Mouse (Mus musculus): ENCODE results near the gene Sp9.

The Sp9 gene

DNA sequence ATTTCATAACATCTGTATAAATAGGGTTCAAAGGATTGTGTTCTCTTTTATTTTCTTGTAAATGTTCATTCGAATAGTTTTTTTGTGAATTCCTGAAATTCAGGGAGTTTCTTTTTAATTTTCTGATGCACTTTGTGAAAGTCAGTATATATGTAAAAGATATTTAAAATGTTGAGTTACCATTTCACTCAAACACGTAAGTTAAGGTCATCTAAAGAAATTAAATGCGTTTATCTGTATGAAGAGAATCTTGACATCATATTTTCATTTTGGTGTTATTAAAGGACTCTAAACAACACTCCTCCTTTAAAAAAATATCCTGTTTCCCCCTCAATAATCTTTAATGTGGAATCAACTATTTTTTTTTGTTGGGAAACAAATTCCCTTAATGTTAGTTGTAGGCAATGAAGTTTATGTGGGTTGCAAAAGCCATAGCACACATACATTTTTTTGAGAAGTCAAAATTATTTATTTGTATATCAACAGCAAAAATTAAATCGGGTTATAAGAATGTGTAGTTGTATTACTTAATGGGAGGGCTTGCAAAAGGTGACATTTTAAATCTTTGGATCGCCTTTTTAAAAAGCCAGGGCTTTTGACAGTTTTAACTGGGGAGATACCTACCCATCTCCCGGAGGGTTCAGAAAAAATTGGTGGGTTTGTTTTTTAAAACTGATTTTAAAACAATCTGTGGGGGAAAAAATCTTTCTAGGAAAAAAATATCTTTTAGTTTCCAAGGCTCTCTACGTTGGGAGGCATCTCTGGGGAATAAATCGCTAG, 3.7 kb downstream of the Sp9 start:
- no peak for DNase-seq

DNA sequence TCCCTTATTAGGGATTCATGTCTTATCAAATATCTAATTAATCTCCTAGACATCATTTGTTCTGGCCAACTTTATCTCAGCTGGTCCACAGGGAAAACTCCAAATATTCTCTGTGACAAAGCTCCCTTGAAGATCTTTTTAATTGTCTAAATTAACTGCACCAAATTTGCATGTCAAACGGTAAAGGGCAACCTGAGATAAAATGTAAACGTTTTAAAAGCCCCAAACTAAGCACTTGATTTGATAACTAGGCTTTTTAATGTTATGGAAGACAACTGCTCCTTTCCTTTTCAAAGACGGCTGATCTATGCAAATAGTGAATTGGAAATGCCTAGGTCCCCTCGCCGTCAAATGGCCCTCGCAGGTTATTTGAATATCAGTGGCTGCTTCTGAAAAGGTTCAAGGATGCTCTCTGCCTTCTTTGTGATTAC, 4.4 kb downstream of the Sp9 start:
- DNase-seq: peak; percentile 12

DNA sequence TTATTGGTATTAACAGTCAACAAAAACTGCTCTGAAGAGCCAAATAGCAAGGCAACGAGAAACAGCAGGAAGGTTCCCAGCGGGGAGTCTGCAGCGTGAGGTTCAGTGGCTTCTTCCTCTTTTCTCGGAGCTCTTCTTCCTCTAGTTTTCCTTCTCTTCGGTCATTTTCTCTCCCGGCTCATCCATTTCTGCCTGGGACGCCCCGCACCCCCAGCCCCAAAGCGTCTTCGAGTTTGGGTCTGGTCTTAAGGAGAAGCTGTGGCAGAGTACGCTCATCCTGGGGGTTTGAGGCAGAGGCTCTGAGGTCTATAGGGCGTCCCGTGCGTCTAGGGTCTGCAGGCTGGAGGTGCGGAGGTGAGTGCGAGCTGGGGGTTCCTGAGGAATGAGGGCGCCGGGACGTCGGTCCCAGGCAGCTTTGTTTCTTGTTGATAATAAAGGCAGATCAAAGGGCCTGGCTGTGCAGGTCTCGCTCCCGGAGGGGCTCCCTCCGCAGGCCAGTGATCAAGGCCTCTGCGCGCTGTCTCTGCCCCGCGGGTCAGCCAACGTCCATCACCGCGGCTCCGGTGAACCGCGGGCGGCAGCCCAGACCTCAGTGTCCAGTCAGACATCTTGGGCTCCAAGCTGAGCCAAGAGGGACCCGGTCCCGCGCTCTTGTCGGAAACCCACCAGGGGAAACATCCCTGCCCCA, 5.4 kb downstream of the Sp9 start:
- peak; percentile 14 for DNase-seq

DNA sequence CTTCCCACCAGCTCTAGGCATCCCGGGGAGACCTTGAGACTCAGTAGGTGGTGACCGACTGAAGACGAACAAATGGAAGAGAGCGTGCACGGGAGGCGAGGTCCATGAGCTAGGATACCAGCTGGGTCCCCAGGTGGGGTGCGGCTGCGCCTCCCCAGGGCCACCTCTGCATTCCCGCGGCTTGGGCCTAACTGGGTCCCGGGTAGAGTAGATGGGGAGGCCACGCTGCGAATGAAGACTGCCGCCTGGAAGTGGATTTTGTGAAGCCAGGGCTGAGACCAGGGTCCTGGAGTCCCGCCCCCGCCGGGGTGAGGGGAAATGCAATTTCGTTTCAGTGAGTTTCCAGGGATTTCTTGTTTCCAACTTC, 6.0 kb downstream of the Sp9 start:
- DNase-seq: peak; percentile 19

DNA sequence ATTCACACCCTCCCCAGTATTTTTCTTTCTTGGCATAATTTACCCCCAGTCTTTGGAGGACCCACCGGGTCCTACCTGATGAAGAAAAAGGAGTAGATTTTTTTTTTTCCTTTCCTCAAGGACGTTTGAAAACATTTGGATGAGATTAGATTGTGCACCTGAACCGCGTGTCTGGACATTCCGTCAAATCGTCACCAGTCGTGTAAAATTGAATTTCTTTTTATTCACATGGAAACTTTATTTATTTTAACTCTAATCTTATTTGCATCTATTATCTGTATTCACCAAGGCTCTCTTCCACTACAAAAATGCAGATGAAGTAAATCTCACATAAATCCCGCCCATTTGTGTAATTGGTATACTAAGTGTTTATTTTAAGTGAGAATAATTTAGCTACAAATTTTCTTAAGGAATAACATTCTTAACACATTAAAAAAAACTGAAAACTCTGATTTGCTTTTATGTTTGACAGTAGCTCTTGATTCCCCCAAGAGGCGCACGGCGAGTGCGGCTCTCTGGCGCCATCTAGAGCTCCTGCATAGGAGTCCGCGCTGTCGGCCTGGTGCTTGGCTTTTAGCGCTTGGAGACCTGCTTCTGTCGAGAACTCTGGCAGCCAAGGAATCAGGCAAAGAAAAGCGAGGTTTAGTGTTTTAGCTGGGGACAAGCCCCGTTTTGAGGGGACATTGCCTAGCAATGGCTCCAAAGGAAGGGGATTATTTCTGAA, 6.6 kb downstream of the Sp9 start:
- peak; percentile 82 for DNase-seq

DNA sequence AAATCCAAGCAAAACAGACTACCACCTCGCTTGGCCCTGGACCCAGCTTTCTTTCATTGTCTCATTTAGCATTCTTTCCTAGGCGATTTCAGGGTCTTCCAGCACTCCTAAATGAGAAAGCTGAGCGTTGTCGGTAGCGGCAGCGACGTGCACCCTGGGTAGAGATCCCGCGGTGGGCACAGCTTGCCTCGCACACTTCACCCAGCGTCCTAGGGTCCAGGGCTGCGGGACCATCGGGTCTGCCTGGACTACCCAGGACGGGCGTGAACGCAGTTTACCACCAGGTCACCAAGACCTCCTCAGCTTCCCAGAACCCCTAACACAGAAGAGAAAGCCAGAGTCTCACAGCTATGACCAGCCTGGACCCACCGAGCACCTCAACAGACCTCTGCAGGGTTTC, 7.1 kb downstream of the Sp9 start:
- DNase-seq: no peak

DNA sequence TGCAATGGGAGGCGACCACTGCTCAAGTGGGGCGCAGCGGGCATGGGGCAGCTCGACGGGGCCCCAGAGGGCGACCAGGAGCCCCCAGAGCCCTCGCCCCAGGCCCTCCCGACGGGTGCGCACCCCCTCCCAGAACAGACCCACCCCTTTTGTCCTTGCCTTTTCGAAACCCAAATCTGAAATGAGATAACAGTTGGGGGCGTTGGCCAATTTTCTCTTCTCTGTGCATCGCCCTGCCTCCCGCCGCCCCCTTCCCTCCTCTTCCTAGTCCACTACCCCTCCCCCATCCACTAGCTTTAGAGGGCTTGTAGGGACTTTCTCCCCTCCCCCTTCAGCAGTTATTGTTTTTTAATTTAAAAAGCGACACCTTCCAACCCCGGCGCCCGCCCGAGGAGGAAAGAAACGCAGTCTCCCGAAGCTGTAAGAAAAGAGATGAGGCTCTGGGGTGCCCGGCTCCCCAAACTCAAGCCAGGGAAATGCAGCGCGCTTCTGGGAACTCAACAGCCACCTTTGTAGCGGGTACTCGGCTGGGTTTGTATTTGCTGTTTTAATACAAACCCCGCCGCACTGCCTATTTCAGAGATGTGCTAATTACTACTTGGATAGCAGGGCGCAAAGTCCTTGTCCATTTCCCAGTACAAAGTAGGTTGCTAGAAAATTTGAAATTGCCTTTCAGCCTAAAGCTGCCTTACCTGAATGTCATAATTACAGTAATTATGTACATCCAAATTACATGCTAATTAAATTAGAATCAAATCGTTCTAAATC, 7.7 kb downstream of the Sp9 start:
- DNase-seq: peak; percentile 11

DNA sequence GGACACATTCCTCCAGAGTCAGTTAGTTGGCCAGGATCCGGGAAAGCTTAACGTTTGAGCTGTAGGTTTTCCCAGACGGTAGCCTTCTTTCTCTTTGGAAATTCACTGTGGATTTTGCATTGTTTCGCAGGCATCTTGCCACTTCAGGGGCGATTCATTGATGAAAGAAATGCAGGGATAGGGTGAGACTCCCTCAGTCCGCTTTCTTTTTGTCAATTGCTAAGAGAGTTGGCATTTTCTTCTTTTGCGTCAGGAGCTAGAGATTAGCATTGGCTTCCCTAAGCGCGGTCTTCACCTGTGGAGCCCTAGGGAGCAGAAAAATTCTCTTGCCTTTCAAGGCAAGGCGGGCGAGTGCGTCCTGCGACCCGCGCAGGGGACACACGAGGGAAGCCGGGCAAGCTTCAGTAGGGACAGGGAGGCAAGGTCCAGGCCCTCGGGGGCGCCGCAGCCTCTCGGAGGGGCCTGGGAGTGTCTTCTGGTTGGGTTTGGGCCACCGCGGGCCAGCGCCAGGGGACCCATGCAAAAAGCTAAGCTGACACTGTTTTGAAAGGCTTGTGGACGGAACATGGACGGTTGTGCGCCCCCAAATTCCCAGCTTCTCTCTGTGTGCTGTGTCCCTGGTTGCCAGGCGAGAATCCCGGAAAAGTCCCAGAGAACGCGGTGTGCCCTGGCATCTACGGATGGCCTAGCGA, 8.8 kb downstream of the Sp9 start:
- no peak for DNase-seq

DNA sequence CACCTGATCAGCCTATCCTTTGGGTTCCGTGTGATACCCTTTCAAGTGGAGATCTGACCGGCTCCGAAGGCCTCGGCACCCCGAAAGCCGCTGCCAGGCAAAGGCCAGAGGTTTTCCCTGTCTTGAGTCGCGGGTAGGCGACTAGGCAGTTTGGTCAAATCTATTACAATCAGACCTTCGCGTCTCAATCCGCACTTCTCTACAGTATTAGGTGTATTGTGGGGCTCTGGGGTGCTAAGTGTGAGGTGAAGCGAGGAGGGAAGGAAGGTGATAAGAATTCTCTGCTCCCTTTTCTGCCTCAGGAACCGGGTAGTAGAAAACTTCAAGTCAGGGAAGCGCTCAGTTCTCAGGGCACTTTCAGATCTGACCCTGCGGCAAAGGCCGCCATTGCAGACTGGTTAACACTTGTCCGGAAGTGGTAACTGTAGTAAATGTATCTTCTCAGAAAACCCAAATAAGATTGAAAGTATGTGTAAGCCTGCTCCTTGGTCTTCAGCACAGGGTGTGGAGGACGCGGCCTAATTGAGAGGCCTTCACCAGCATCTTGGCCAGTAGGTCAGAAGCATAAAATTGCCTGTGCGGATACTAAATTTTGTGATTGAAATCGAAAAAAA, 9.4 kb downstream of the Sp9 start:
- no peak for DNase-seq

DNA sequence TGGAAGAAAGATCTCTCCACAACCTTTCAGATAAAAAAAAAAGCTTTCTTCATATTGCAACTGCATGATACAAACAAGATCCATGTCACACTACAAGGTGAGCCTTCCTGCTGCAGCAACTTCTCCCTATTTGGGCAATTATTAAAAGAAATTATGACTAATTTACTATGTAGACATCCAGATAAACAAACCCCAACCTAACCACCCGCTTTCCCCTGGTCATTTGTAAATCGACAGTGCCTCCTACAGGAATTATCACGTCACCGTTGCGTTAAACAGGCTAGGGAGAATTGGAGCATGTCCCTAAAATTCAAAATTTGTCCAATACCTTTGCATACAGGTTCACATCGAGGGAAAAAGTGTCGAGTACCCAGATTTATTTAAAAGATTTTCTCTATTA, 10.0 kb downstream of the Sp9 start:
- DNase-seq: no peak

DNA sequence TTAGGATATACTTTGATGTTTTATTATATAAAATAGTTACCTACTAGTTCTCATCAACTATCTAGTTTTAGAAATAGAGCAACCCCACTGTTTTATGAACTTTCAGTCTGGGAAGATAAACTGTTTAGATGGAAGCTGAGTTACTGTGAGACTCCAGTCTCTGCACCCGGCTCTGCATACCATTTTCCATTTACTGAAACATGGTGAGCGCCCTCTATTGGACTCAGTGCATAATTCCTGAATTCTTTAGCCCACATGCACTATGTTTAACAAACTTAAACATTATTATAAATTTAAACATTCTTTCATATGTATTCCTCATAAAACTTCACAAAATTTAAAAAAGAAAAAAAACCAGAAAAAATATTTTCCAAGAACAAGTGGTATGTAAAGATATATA, 13.9 kb downstream of the Sp9 start:
- no peak for DNase-seq

DNA sequence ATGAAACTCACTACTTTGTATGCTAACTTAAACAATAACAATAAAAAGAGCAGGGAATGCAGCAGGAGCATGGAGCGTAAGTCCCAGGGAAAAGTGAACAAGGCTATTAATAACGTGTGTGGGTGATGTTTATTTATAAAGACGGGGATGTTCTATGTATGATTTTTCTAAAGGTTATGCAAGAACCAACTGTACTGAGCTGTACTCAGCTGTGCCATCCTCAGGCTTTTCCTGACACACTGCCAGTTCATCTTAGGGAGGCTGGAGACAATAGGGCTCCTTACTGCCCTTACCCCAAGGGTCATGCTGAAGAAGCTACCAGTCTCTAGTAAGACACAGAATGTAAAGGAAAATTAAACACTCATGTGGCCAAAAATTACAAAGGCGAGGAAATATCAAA, 19.4 kb downstream of the Sp9 start:
- DNase-seq: no peak

DNA sequence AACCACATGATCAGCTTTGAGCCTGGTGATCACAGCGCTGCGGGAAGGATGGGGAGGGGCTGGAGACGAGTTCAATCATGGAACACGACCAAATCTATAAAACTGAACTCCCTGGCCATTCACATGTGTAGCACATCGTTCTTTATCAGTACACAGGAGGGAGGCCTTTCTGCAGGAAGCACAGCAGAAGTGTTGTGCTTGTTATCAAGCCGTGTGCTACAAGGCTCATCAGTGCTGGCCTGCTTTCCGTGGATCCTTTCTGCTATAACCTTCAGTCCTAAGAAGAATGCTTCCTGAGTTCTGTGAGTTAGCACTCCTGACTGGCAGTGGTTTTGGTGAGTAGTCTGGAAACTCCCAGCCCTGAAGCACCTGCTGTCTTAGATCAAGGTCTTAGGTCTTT, 23.3 kb downstream of the Sp9 start:
- DNase-seq: no peak

DNA sequence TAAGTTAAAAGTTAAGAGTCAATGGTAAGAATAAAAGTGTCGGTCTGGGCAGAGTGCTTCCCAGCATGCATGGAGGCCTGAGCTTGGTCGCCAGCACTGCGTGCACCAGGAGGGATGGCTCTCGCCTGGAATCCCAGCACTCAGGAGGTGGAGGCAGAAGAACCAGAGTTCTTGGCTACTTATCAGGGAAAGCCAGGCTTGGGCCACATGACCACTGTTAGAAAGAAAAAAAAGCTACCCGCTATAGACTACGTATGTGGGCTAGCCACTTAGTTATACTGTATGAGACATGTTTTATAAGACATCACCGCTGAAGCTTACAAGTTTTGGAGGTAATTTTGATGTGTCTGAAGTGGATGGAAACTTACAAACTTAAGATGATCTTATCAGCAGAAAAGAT, 26.4 kb downstream of the Sp9 start:
- no peak for DNase-seq

DNA sequence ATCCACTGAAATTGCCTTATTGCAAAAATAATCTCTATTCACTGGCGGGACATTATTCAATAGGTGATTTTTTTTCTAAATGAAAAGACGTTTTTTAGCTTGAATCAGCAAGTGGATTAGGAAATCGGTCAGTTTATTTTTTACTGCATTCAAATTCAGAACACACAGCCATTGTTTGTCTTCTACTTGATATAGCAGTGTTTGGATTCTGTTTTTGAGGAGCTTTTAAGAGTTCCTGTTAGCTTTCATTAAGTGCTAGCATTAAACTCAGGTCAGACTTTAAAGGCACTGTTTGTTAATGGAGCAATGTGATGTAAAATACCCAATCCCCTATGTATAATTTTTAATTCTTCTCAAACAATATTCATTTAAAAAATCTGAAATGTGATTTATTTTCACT, 27.1 kb downstream of the Sp9 start:
- no peak for DNase-seq

DNA sequence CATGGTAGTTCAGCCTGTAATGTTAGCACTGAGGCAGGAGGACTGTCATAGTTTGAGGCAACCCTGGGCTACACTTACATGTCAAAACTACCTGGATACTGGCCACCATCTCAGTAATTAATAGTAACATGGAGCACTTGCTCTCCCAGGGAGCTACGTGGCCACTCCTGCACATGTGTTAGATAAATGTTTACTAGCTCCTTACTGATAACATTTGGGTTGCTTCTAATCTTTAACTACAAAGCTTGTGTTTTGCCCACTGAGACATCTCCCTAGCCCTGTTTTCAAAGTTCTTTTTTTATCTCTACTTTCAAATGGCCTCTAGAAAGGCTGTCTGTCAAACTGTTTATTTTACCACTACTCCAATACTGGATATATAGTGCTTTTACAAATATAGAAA, 30.3 kb downstream of the Sp9 start:
- no peak for DNase-seq

DNA sequence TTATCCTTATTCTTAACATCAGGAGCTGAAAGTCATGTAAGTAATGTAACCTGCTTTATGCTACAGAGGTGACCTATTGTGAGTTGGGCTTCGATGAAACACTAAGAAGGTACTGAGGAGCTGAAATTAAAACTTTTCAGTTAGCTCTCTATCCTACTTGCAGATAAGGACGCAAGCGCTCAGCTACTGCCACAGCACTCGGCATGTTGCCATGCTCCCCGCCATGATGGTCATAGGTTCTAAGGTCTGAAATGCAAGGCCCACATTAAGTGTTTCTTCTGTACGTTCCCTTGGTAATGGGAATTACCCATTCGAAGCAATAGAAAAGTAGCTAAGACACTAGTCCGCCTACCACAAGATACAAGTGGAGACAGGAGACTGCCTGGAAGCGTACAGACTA, 31.0 kb downstream of the Sp9 start:
- no peak for DNase-seq

DNA sequence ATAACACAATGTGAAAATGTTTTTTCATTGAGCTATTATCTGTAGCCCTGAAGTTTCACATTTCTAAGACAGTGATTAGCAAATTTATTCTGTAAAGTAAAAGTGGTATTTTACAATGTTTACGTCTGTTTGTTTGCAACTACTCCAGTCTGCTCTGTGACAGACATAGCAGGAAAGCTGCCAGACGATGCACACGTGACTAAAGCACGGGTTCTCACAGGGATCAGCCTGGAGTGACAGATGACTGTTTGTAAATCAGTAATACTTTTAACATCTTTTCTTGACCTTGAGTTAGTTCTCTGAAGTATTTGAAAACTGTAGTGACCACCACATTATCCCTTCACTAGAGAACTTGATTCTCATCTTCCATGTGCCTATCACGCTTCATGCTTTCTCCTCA, 32.8 kb downstream of the Sp9 start:
- no peak for DNase-seq

DNA sequence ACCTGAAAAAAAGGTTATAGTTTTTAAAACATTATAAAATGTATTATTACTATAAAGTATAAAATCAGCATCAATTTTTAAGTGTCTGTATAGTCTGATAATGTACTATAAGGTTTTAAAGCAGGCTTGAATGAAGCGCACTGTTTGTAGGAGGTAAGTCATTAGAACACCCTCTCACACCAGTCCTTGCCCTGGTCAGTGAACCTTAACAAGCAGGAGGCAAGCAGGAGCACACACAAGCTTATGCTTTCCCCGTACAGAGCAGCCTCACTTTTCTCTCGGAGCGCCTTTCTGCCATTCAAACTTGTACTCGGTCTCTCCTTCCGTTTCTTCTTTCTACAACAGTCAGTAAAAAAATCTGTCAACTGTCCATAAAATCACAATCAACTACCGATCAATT, 34.3 kb downstream of the Sp9 start:
- DNase-seq: no peak

DNA sequence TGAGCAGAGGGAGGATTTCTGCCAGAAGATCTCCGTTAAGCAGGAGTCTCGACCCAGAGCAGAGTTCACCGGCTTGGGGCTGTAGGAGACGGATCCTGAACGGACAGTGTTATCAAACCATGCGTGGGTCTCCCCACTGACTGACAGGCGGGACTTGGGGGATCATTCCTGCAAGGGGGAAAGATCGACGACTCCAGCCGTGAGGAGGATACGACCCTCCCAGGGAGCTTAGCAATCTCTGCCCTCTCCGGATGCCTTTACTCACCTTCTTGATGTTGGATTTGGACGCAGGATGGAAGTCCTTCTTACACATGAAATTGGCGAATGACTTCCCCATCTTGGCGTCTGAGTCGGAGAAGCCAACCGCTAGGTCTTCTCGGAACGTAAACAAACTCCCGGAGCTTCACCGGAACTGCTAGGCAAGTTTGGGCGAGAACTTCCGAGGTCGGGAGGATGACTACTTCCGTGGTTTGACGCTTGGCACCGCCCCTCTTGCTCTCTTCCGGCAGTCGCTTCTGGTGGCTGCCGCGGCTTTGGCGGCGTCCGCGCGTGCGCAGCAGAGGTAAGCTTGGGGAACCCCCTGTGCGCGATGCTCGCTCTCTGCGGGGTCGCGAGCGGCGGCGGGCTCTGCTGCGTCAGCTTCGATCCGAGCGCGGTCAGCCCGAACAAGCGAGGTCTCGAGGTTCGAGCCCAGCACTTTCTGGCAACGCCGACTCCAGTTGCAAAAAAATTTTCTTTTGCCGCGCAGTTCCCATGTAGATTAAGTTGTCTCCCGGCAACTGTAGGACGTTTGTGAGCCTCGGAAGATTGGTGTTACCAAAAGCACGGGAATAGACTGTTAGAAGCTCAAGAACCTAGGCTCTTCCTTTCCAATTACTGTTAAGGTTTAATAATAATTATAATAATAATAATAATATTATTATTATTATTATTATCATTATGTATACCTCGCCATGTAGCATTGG, 40.7 kb downstream of the Sp9 start, which contains the start of the genes Scrn3 and Cir1:
Scrn3 (plus strand) TSS at position 450 of the 965 bp plus-strand sequence.
Cir1 (minus strand) TSS at position 550 of the 965 bp plus-strand sequence.
- peak; percentile 92 for DNase-seq

DNA sequence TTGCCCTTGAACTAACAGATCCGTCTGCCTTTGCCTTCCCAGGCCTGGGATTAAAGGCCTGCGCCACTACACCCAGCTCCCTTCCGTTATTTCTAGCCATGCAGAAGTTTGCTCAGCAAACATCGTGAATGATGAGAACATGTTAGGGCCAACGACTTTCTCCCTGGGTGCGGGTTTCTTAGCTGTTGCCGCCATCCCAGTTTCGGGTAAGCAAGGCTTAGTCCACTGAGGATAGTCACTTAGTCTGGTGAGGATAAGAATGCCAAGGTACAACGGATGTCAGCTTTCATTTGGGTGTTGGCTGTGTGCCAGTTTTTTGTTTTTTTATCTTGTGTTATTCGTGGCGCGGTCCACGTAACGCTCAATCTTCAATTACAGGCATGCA, 41.4 kb downstream of the Sp9 start:
- DNase-seq: peak; percentile 56

Data from cerebellum, adult 8-10 months (tissue).